Mouse (Mus musculus) heart, postnatal 10 days (tissue): ENCODE data around the gene Msgn1. TPM values are rescaled to one million over a fixed set of nuclear protein-coding genes. Genes with fewer than 3 reads are reported as not detected.

Source experiments
- DNase-seq, 2 experiments: peaks; one replicate each; pipeline ENCODE4 v3.0.0; 2021
- intact Hi-C: fragments of 180-260 bp; cut with DNase I; formaldehyde crosslinking; loops from one replicate; pipeline ENCODE4 v1.15.1; 2025
- total RNA-seq, 2 experiments: library from RNA; stranded (reverse); gene quantifications; 2 replicates each; pipeline ENCODE4 v1.2.3; 2021

The Msgn1 gene
- not detected for total RNA-seq

DNA sequence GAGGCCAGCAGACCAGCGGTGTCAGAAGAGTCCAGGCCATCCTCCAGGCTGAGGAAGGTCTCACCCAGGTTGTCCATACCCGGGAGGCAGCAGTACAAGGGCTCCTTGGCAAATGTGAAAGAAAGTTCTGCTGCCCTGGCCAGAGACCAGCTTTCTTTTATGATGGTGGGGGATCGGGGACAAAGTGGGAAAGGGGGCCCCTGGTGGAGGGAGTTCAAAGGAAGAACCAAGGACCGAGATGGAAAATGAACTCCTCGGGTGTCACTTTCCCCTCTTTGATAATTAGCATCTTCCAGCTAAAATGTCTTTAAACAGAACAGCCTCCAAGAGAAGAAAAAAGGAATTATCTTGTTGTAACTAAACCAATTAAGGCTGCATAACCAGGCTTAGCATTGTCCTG lies at the start of gene Msgn1:
Msgn1 (minus strand) TSS at position 101 of the 400 bp plus-strand sequence.
- DNase-seq = no peak
- intact Hi-C loops = loop anchor here (10.0 kb wide), 1 partner anchor 814 kb away; the partner anchor contains the start of gene Rdh14

DNA sequence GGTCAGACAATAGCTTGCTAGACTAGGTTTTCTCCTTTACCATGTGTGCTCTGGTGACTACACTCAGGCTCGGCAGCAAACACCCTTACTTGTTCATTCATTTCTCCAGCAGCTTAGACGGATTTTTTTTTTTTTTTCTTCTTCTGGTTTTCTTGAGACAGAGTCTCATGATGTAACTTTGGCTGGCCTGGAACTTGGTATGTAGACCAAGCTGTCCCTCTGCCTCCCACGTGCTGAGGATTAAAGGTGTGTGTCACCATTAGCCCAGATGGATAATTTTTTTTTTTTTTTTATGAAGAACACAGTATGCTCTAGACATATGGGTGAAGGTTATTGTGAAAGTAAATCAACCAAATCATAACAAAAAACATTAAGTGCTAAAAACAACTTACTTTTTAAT lies 41.5 kb upstream of the Msgn1 start:
- no peak for DNase-seq
- intact Hi-C loops = no loop called here

DNA sequence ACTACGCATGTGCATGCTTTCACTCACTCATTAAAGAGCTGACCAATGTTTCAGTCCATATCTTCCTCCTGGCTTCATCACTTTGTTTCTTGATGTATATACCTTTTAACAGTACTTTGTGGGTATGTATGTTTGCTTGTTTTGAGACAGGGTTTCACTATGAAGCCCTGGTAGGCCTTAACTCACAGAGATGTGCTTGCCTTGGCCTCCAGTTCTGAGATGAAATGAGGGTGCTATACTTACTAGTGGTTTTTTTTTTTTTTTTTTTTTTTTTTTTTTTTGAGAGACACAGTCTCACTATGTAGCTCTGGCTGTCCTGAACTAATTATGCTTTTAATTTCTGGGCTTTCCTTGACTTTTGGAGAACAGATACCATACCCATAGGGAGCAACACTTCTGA lies 38.7 kb upstream of the Msgn1 start:
- intact Hi-C loops = no loop called here
- no peak for DNase-seq

DNA sequence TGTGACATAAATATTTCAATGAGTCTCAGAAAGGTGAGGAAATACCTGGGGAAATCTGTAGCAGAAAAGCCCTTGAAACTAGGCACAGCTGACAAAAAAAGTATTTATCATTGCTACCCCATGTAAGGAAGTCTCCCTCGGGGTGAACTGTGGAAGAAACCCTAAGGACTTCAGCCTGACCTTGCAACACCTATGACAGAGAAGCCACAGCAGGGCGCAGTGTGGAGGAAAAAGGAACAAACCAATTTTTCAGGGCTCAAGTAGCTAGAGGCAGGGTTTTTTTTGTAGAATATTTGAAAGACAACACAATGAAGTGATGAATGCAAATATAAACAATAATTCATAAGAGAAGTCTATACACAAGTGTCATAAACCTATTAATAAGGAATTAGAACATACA lies 27.2 kb upstream of the Msgn1 start:
- intact Hi-C loops = no loop called here
- no peak for DNase-seq

DNA sequence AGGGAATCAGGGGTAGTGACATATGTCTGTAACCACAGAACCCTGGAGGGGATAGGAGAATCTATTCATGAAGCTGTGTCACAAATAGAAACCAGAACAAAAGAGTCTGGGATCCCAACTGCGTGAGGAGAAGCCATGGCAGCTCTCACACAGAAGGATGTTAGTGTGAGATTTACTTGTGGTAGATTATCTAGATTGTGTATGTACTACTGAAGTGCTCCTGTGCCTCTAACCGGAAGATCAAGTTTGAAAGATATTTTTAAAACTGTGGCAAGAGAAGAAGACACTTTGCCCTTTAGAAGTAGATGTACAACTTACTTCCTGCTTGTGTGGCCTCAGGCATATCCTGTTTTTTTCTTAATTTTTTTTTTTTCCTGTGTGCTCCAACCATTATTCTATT lies 21.5 kb upstream of the Msgn1 start:
- DNase-seq = no peak
- intact Hi-C loops = no loop called here

DNA sequence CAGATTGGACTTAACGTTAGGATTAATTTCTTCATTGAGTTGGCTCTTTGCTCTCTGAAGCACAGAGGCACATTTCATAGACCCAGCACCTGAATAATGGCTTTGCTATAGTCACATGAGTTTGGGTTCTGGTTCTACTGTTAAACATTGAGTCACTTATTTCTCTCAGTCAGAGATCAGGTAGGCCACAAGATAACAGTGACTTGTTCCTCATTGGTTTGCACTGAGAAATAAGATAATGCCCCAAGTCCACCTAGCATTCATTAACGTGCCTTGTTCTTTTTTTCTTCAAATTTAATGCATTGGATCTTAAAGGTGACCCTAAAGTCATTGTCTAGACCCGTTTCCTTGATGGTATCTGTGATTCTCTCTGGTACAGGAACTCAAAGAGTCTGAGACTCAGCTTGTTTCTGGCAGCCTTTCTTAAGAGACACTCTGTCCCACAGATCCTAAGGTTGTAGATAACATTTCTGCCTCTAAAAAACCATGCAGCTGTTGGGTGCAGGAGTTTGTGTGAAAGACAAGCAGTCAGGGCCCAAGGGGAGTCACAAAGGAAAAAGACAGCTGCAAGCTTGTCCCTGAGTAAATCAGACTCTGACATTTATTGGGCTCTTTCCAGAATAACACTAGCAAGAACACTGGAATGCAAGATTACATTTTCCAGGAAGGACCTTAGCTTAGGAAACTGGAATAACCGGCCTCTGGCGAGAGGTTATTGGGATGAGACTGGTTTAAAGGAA lies 17.9 kb upstream of the Msgn1 start:
- DNase-seq = peak in 1 of 2 experiments; percentile 49
- intact Hi-C loops = no loop called here

DNA sequence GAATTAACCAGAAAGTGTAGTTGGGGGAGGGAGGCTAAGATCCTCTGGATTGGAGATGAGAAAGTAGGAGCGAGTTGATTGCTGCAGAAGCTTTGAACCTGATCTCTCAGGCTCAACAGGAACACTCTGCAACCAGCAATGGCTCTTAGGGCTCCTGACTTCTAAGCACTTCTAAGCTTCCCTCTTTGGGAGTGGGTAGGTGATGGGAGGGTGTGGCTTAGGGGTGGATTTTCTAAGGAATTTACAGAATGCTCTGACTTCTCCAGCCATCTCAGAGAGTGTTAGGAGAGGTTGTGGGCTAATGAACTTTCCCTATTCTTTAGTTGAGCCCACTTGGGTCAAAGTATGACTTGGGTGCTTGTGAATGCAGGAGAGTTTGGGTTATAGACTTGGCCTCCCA lies 17.4 kb upstream of the Msgn1 start:
- intact Hi-C loops = no loop called here
- DNase-seq = no peak

DNA sequence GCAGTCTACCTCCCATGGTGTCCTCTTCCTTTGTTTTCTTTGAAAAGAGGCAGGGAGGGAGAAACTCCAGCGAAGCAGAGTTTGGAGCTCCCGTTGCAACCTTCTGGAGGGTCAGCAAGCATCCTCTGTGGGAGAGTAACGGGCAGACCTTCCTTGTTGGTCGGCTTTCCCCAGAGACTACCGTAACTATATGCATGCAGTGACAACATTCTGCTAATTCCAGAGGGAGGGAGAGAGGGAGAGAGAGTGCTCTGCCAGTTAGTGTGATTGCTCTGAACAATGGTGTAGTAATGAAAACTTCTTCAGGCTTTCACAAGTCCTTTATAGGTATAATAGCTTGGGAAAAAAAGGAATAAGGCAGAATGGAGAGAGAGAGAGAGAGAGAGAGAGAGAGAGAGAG lies 15.9 kb upstream of the Msgn1 start:
- intact Hi-C loops = no loop called here

DNA sequence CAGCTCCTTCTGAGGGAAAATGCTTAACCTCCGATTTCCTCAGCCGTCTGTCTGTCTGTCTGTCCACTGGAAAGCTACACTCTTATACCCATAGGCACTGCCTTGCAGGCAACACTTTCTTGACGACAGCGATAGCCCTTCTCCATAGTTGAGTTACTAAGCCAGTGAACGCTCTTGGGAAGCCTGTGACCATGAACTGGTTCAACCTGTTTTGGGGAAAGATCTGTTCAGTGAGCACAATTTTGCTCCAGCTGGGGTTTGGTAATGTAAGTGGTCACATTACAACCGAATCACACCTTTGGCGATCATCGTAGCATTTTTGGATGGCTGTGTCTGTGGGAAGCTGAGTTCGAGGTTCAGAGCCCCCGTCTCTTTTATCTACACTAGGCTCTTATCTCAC lies 14.3 kb upstream of the Msgn1 start:
- no peak for DNase-seq
- intact Hi-C loops = no loop called here

More for the DNA sequence above, 15.9 kb upstream of the Msgn1 start:
- DNase-seq = no peak

DNA sequence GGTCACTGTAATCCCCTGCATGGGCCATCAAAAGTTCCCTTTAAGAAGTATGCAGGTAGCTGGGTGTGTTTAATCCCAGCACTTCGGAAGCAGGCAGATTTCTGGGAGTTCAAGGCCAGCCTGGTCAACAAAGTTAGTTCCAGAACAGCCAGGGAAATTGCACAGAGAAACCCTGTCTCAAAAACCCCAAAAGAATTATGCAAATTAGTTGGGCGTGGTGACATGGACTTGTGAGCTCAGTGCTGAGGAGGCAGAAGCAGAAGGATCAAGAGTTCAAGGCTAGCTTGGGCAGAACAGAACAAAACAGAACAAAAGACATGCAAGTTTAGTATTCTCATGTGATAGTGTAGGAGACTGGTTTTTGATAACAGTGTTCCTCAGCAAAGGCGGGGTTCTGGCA lies 13.8 kb upstream of the Msgn1 start:
- no peak for DNase-seq
- intact Hi-C loops = no loop called here

DNA sequence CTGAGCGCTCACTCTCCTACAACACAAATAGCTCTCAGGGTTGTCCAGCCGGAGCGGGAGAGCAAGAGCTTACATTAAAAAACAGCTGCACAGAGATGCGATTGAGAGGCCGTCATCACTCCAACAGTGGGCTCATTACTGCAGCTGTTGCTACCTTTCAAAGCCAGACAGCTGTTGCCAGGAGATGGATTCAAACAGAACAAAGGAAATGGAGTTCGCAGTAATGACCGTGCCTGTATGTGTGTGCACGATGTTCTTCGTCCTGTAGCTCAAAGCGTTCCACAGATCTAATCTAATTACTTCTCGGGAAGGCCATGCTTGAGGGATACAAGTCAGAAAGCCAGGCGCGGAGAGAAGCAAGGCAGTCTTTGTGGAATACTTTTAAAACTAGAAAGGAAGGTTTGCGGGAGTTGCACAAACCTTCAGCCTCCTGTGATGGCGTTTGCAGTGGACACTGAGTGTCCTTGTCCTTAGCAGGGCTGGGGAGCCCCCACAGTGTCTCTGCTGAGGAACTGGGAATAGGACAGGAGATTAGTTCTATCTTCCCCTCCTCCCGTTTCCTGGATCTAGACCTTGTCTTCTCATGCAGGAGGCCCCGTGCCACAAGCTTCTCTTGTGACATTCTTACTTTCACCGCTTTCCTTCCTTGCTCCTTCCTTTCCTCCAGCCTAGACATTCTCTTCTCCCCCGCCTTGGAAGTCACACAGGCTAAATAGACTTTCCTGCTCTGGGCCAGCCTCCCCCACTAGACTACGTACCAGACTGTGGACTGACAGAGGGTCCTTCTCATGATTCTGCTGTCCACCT lies 13.0 kb upstream of the Msgn1 start:
- DNase-seq = peak; percentile 63 to 64
- intact Hi-C loops = no loop called here

DNA sequence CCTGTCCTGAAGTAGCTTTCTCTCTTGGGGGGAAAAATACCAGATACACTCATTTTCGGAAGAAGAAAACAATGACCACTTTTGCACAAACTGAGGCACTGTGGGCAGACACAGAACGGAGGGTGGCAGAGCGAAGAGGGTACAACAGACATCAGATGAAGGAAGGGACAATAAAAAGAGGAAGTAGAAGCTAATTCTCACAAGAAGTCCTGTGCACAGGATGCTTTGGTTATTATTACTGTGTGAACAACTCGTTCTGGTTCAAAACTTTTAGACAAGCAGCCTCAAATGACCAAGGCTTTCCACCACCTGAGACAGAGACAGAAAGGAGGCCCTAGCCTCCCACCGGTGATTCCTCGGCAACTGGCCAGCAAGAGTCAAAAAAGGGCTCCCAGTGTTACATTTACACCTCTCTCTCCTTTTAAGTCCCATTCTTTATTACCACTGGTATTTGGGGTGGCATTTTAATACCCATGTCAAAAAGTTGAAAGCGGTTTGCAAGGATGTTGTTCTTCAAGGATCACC lies 9.0 kb upstream of the Msgn1 start:
- intact Hi-C loops = no loop called here
- DNase-seq = no peak

DNA sequence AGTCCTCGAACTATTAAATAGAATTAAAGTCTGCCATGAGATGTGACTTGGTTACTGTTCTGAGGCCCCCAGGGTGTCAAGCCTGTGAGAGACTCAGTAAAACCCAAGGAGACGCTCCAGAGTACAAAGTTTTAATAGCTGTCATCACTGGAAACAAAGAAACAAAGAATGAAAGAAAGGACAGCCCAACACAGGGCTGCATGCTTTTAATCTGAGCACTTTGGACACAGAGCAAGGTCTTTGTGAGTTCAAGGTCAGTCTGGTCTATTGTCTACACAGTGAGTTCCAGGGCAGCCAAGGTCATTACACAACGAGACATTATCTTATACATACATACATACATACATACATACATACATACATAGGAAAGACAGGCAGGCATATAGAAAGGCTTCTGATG lies 7.7 kb upstream of the Msgn1 start:
- intact Hi-C loops = no loop called here
- no peak for DNase-seq

DNA sequence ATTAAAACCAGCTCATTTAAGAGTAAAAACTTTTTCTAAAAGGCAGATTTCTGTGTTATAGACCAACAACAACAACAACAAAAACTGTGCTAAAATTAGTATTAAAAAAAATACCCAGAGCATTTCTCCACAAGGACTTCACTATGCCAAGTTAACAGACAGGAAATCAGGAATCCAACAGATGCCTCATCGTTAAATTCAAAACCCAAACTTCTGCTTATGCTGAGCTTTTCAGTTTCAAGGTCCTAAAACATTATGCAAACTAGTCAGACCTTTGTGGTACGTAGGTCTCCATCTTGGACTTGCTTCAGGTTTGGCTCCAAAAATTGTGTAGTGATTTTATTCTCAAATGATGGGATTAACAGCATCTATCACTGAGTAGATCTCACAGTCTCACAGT lies 6.8 kb upstream of the Msgn1 start:
- intact Hi-C loops = no loop called here
- DNase-seq = no peak

DNA sequence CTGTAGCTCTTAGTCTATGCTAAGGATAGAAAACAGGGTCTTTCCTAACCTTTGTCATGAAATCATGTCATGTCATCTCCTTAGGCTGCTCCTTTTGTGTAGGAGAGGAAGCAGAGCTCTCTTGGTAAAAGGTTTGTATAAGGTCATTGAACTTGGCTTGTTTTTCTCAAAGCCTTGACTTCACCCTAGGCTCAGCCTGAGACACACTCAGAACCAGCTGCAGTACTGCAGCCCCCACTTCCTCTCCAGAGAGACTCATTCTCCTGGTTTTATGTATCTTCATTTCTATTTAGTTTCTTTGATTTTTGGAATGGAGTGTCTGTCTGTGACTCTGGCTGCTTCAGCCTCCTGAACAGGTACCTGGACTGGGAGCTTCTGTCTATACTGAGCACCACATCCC lies 6.0 kb upstream of the Msgn1 start:
- DNase-seq = no peak
- intact Hi-C loops = no loop called here

DNA sequence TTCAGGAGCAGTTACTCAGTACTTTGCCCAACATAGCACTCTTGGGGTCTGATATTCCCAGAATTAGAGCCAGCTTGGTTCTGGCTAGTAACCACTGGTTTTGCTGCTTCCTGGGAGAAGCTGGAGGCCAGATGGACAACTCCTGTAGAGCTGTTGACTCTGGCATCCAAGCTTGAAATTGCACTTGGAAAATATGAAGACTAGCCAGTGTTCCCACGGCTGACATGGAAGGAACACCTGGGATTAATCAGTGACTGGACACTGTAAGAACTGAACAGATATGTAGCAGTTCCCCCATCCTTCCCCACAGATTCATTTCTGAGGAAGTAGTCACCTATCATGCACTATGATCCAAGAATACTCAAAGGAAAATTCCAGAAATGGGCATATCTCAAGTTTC lies 4.1 kb upstream of the Msgn1 start:
- DNase-seq = no peak
- intact Hi-C loops = no loop called here

DNA sequence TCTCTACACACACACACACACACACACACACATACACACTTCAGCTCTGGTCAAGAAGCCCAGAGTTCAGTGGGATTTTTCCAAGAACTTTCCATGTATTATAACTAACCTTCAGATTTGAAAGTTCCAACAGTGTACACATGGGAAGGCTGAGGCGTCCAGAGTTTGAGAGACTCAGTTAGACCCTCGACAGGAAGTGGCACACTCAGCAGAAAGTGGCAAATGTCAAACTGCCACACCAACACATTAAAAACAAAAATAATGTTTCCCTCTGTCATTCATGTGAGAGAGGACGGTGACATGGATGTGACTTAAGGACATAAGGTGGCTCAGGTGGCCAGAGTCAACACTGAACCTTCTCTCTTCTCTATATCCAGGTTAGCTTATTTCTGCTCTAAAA lies 1.6 kb upstream of the Msgn1 start:
- DNase-seq = no peak
- intact Hi-C loops = no loop called here

DNA sequence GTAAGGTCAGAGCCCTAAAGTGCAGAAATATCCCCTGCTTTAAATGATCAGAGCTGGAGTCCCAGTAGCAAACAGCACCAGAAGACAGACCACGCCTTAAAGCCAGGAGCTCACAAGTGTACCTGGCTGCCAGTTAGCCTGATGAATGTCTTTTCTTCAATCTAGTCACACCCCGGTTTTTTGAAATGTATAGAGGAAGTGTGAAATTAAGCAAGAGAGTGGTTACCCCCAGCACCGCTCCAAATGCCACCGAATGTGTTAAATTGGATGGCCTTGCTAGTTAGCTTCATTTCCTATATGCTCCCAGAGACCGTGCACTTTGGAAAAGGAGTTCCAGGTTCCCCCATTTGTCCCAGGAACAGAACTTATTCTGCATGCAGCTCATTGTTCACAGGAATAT lies 864 bp upstream of the Msgn1 start:
- intact Hi-C loops = loop anchor here (10.0 kb wide), 1 partner anchor 815 kb away; the partner anchor contains the start of gene Rdh14
- DNase-seq = no peak

DNA sequence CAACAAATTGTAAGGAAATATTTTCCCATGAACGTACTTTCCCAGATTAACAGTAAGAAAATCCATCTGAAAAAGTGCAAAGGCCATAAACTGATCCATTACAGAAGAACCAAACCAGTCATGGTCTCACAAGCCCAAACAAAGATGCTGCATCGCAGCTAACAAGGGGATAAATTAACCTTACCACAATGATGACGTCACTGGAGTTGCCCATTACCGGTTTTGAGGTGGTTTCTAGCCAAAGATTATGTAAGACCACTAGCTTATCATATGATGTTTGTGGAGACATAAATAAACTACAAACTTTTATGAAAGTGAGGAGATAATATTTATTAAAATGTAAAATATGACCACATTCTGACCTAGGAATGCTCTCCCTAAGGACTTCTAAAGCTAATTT lies 2.5 kb downstream of the Msgn1 start:
- no peak for DNase-seq
- intact Hi-C loops = loop anchor here (10.0 kb wide), 1 partner anchor 812 kb away; the partner anchor contains the start of gene Rdh14

DNA sequence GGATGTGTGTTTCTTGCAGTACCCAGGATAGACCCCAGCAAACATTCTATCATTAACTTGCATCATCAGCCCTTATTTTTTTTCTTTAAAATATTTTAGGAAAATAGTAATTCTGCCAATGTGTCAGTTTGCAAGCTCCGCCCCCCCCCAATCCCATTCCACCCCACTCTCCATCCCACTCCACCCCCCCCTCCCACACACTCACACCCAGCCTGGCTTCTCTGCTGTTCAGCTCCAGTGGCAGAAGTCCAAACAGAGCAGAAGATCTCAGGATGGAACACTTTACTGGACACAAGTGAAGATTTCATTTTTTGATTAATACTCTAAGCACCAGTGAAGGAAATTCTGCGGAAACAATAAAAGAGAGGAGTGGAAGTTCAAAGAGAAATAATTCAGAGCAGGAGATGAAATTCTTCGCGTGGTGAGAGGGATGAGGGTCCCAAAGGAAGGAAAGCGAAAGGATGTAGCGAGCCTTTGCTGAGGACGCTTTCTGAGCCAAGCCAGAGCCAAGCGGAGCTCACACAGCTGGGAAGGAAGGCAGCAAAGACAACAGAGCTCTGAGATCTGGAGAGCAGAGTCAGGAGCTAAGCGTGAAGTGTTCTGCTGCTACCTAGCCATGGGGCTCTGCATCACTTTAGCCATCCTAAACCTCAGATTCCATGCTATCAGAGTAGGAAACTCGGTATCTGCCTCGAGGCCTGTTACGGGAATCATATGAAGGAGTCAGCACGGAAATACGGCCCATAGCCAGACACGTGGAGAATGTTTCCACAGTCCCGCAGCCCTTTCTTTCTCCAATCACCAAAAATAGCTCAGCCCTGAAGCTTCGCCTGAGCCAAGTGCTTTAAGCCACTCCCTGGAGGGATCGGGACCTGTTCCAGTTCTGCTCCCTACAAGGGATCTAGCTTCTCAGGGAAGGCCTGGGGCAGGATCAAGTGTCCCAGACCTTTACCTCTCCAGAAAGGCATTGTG lies 4.8 kb downstream of the Msgn1 start:
- peak; percentile 87 to 90 for DNase-seq
- intact Hi-C loops = loop anchor here (2.0 to 10.0 kb wide), 2 partner anchors 63 to 809 kb away; partner anchors contain the start of gene Rdh14
